Mouse (Mus musculus): Measurements from ENCODE around the gene Vmn1r208.
"Not testable (repeated sequence)": the region's sequence is repeated elsewhere in the genome, so short reads cannot be mapped to it uniquely, and the experiment has no call there.

The Vmn1r208 gene

DNA sequence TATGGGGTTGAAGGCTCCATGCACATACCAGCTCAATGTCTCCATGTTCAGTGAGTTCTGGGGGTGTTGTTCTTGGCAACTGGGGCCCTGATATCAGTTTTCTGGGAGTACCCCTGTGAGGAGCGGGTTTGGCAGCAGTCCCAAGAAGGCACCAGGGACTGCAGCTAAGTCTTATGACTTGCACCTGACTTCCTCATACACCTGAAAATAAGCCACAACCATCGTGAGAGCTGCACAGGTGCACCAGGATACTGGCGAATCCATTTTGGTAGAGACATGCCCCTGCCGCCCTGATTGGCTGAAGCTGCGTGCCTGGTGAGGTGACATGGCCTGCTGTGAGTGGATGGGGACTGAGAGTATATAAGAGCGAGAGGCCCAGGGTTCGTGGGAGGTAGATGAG lies at the start of gene Vmn1r208:
Gene Vmn1r208, minus strand, starts transcription at position 101 of the 400 bp plus-strand sequence.
- DNase-seq = not testable (repeated sequence)

DNA sequence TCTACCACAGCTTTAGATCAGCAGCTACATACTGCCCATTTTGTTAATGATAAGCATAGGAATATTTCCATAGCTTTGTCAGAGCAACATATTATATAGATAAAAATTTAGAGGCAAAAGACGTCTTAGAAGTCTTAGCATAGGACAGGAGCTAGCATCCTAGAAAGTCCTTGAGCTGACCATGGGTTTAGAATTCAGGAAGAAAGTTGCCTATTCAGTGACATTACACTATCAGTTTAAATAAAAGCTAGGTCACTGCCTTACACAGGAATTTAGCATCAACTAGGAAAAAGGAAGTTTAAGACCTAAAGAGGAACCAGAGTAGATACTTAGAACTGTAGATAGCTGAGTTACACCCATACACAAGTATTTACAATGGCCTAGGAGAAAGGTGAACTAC lies 44.4 kb upstream of the Vmn1r208 start:
- not testable (repeated sequence) for DNase-seq

DNA sequence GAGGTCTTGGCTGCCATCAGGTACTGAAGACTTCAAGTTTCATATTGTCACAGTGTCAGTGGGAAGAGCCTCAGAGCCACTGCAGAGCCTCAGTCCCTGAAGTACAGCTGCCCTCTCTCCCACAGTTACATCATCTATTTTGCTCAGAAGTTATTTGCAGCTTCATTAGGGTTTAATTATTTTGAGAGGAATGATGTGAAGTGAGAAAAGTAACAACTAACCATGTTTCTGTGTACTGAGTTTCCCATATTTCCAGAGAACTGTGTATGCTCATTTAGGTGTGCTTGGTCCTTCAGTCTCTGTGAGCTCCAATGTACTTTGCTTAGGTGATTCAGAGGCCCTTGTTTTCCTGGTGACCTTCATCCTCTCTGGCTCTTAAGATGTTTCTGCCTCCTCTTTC lies 32.4 kb upstream of the Vmn1r208 start, which contains the start of gene Vmn1r209:
Gene Vmn1r209, minus strand, starts transcription at position 101 of the 400 bp plus-strand sequence.
- DNase-seq = not testable (repeated sequence)

DNA sequence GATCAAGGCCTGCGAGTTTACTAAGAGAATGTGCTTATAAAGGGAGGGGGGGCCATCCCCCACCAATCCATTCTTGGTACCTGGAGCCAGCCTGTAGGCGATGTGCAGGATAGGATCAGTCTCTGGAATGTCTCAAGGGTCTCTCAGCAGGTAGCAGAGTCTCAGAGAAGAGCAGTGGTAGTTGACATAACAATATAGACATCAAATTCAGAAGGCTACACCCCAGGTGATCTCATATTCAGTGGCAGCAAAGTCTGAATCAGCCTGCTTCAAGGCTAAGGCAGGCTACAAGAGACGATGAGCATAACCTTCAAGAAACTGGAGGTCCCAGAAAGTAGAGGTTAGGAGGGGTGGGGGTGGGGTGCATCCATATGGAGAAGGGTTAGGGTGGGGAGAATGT lies 10.9 kb upstream of the Vmn1r208 start:
- DNase-seq = not testable (repeated sequence)

DNA sequence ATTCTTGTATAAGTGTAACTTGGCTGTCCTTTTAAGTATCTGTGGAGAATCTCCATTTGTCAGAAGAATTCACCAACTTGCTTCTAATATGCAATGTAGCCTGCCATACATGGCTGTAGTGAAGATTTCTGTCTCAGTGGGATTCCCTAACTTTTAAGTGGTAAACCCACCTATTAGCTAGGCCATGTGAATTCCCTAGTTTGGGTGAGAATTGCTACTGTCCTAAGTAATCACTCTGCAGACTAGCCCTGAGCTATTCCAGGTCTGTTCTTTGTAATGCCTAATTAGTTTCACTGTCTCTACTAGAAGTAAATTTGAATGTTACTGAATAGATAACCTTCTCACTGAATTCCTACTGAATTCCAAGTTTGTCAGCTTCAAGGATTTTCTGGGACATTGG lies 7.0 kb upstream of the Vmn1r208 start:
- not testable (repeated sequence) for DNase-seq

DNA sequence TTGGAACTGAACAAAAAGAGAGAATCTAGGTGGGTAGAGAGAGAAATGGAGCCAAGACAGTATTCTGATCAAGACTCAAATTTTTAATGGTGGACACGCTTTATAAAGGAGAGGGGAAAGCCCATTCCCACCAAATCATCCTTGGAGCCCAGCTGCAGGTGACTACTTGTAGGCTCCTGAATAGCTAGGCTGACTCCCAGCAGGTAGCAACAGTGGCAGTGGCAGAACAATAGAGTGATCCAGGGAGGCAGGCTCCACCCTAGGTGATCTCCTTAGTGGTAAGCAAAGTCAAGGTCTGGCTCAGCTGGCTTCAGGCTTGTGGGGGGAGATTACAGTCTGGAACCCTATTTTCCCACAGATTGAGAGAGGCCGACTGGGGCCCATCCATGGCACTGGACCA lies 5.6 kb downstream of the Vmn1r208 start:
- not testable (repeated sequence) for DNase-seq

DNA sequence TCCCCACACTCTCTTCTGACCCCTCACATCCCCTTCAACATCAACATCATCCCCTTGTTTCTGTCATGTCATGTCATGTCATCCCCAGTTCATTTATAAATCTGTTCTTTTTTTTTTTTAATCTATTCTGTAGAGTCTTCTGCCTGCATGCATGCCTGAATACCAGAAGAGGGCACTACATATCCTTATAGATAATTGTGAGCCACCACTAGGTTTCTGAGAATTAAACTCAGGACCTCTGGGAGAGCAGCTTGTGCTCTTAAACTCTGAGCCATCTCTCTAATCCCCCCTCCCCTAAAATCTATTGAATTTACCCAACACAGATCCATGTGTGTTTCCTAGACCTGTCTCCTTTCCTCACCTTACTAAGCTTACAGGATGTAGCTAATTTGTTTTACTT lies 29.7 kb downstream of the Vmn1r208 start:
- DNase-seq = peak; percentile 0

DNA sequence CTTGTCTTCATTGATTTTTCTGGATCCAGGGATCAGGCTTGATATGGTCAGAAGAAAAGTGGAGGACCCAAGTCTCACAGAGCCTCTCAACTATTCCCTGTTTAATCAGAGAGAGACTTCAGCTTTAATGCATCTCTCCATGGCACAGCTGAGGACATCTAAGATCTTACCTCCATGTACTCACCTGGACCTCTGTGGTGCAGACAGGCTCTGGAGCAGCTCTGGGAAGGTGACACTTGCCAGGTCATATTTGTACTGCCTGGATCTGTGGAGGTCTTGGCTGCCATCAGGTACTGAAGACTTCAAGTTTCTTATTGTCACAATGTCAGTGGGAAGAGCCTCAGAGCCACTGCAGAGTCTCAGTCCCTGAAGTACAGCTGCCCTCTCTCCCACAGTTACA lies 47.7 kb downstream of the Vmn1r208 start, which contains the start of gene Vmn1r207-ps:
Gene Vmn1r207-ps, minus strand, starts transcription at position 101 of the 400 bp plus-strand sequence.
- DNase-seq = not testable (repeated sequence)

Data from kidney, adult 9 months (tissue).